Mouse (Mus musculus): ENCODE results near the gene Enthd1. TPM values are rescaled to one million over a fixed set of nuclear protein-coding genes. Genes with fewer than 3 reads are reported as not detected.

Enthd1 gene
- polyA plus RNA-seq, 1 experiment from 2014 or later: not detected

DNA sequence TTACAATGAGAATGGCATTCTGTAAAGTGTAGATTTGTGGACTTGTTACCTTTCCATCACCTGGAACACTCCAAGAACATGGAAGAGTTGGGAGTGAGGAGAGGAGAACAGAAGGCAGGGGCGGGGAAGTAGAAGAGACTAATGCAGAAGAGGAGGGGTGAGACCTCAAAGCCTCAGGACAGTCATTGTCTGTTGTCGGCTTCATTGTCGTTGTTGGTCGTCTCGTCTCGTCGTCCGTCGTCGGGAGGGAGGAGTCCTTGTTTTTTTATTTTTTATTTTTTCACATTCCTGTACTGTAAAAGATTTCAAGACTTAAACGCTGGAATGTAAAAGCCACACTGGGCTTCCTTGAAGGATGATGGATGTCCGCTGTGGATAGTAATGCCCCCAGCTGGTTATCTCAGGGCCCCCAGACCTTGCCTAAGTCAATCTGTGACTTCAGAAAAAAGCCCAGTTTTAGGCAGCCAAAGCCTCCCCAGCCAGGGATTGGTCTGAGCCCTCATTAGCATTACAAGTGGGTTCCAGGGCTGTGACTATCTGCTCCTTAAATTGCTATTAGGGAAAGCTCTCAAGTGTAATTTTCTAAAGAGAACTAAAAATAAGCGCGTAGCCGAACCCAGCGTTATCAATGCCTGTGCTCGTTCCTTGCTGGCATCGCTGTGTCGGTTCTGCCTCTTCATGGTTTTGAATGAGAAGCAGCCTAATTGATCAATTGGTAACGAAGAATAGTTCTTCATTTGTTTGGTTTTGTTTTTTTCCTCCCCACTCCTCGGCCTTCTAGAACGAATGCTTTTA, 12.4 kb upstream of the Enthd1 start:
- no peaks in the 10 kb centered on the region for H3K9me3 ChIP-seq (ENCODE audit: control insufficient read depth, low read length)
- H3K4me3 ChIP-seq (ENCODE audit: low read depth, low read length): no peak overlapping the region
- no peak overlapping the region for H3K9ac ChIP-seq (replicated peaks; ENCODE audit: low read depth, low read length)
- 4% methylated on average over 22 of the region's 22 CpGs for WGBS
- no peaks in the 10 kb centered on the region for H3K27me3 ChIP-seq (ENCODE audit: control insufficient read depth, insufficient read depth, low read length)
- H3K4me1 ChIP-seq (ENCODE audit: control insufficient read depth, insufficient read depth, low read length): peaks cover 6% of the 10 kb centered on the region
- H3K36me3 ChIP-seq (ENCODE audit: control insufficient read depth, insufficient read depth, low read length): no peaks in the 10 kb centered on the region
- H3K4me2 ChIP-seq (ENCODE audit: low read depth, low read length): 0 out of 2 replicates have a peak overlapping the region, but pooled peaks have one; percentile 29
- no peak for ATAC-seq (ENCODE audit: low read depth)
- no peak overlapping the region for H3K27ac ChIP-seq (ENCODE audit: low read depth, low read length)

- WGBS: 84% methylated on average over 11 of the region's 11 CpGs
- no peaks in the 10 kb centered on the region for H3K36me3 ChIP-seq (ENCODE audit: control insufficient read depth, insufficient read depth, low read length)
- no peak overlapping the region for H3K27ac ChIP-seq (ENCODE audit: low read depth, low read length)
- no peak overlapping the region for H3K9ac ChIP-seq (replicated peaks; ENCODE audit: low read depth, low read length)
- no peak for ATAC-seq (ENCODE audit: low read depth)
- H3K4me2 ChIP-seq (ENCODE audit: low read depth, low read length): no peak overlapping the region
- H3K4me3 ChIP-seq (ENCODE audit: low read depth, low read length): no peak overlapping the region
- peaks cover 6% of the 10 kb centered on the region for H3K4me1 ChIP-seq (ENCODE audit: control insufficient read depth, insufficient read depth, low read length)
- H3K9me3 ChIP-seq (ENCODE audit: control insufficient read depth, low read length): no peaks in the 10 kb centered on the region
- no peaks in the 10 kb centered on the region for H3K27me3 ChIP-seq (ENCODE audit: control insufficient read depth, insufficient read depth, low read length)
Observed at GRCm38 (mm10) chr15:80576415-80576994, 11.5 kb upstream of the Enthd1 start.

DNA sequence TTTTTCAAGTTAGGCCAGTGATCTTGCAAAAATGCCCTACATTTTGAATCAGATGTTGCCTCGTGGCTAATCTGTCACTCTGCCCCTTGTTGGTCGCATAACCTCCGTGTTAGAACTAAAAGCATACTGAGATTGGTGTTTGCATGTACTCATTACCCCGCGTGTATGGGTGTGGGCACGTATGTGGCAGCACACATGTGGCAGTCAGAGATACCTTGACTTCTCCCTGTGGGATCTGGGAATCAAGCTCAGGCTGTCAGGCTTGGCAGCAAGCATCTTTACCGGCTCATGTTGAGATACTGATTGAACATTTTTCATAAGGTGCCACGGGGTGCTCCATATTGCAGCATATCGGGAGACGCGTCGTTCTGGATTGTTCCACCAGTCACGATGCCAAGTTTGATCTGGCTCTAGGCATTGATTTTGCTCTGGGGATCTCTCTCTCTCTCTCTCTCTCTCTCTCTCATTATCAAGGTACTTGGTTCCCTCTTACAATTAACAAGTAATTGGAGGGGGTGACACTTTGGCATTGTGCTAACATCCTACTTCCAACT, 10.9 kb upstream of the Enthd1 start:
- no peak for ATAC-seq (ENCODE audit: low read depth)
- Histone ChIP-seq H3K4me2 (ENCODE audit: low read depth, low read length) (no peak overlapping the region), H3K27ac (ENCODE audit: low read depth, low read length) (no peak overlapping the region), H3K9ac (replicated peaks; ENCODE audit: low read depth, low read length) (no peak overlapping the region), H3K36me3 (ENCODE audit: control insufficient read depth, insufficient read depth, low read length) (no peaks in the 10 kb centered on the region), H3K9me3 (ENCODE audit: control insufficient read depth, low read length) (no peaks in the 10 kb centered on the region), H3K4me3 (ENCODE audit: low read depth, low read length) (no peak overlapping the region), H3K4me1 (ENCODE audit: control insufficient read depth, insufficient read depth, low read length) (peaks cover 6% of the 10 kb centered on the region), H3K27me3 (ENCODE audit: control insufficient read depth, insufficient read depth, low read length) (no peaks in the 10 kb centered on the region)
- WGBS: 82% methylated on average over 13 of the region's 13 CpGs

- H3K27me3 ChIP-seq (ENCODE audit: control insufficient read depth, insufficient read depth, low read length): no peaks in the 10 kb centered on the region
- no peak overlapping the region for H3K27ac ChIP-seq (ENCODE audit: low read depth, low read length)
- no peaks in the 10 kb centered on the region for H3K9me3 ChIP-seq (ENCODE audit: control insufficient read depth, low read length)
- no peak overlapping the region for H3K4me3 ChIP-seq (ENCODE audit: low read depth, low read length)
- H3K4me2 ChIP-seq (ENCODE audit: low read depth, low read length): no peak overlapping the region
- ATAC-seq (ENCODE audit: low read depth): no peak
- H3K36me3 ChIP-seq (ENCODE audit: control insufficient read depth, insufficient read depth, low read length): no peaks in the 10 kb centered on the region
- 91% methylated on average over 17 of the region's 17 CpGs for WGBS
- H3K9ac ChIP-seq (replicated peaks; ENCODE audit: low read depth, low read length): no peak overlapping the region
- peaks cover 6% of the 10 kb centered on the region for H3K4me1 ChIP-seq (ENCODE audit: control insufficient read depth, insufficient read depth, low read length)
Observed at GRCm38 (mm10) chr15:80574211-80575040, 9.5 kb upstream of the Enthd1 start.

GRCm38 (mm10) chr15:80572811-80573520, 8.0 kb upstream of the Enthd1 start:
- Histone ChIP-seq H3K9me3 (ENCODE audit: control insufficient read depth, low read length) (no peaks in the 10 kb centered on the region), H3K27ac (ENCODE audit: low read depth, low read length) (no peak overlapping the region), H3K4me1 (ENCODE audit: control insufficient read depth, insufficient read depth, low read length) (peaks cover 6% of the 10 kb centered on the region), H3K36me3 (ENCODE audit: control insufficient read depth, insufficient read depth, low read length) (no peaks in the 10 kb centered on the region), H3K27me3 (ENCODE audit: control insufficient read depth, insufficient read depth, low read length) (no peaks in the 10 kb centered on the region), H3K4me3 (ENCODE audit: low read depth, low read length) (no peak overlapping the region), H3K4me2 (ENCODE audit: low read depth, low read length) (no peak overlapping the region), H3K9ac (replicated peaks; ENCODE audit: low read depth, low read length) (no peak overlapping the region)
- ATAC-seq (ENCODE audit: low read depth): no peak
- 83% methylated on average over 9 of the region's 9 CpGs for WGBS

GRCm38 (mm10) chr15:80572291-80572690, 7.3 kb upstream of the Enthd1 start, which contains the start of gene Grap2:
TSS of gene Grap2 (plus strand) at chr15:80572594.
- H3K27me3 ChIP-seq (ENCODE audit: control insufficient read depth, insufficient read depth, low read length): no peaks in the 10 kb centered on the region
- H3K27ac ChIP-seq (ENCODE audit: low read depth, low read length): no peak within 1 kb of the TSS
- H3K9ac ChIP-seq (replicated peaks; ENCODE audit: low read depth, low read length): no peak within 1 kb of the TSS
- H3K9me3 ChIP-seq (ENCODE audit: control insufficient read depth, low read length): no peaks in the 10 kb centered on the region
- no peak within 1 kb of the TSS for H3K4me3 ChIP-seq (ENCODE audit: low read depth, low read length)
- H3K36me3 ChIP-seq (ENCODE audit: control insufficient read depth, insufficient read depth, low read length): no peaks in the 10 kb centered on the region
- no peak for ATAC-seq (ENCODE audit: low read depth)
- no peaks in the 10 kb centered on the region for H3K4me1 ChIP-seq (ENCODE audit: control insufficient read depth, insufficient read depth, low read length)
- H3K4me2 ChIP-seq (ENCODE audit: low read depth, low read length): no peak within 1 kb of the TSS
- 72% methylated on average over 12 of the region's 12 CpGs for WGBS

- 77% methylated on average over 7 of the region's 7 CpGs for WGBS
- no peaks in the 10 kb centered on the region for H3K9me3 ChIP-seq (ENCODE audit: control insufficient read depth, low read length)
- no peak for ATAC-seq (ENCODE audit: low read depth)
- H3K27ac ChIP-seq (ENCODE audit: low read depth, low read length): no peak overlapping the region
- H3K4me3 ChIP-seq (ENCODE audit: low read depth, low read length): no peak overlapping the region
- H3K27me3 ChIP-seq (ENCODE audit: control insufficient read depth, insufficient read depth, low read length): no peaks in the 10 kb centered on the region
- no peak overlapping the region for H3K4me2 ChIP-seq (ENCODE audit: low read depth, low read length)
- no peak overlapping the region for H3K9ac ChIP-seq (replicated peaks; ENCODE audit: low read depth, low read length)
- H3K36me3 ChIP-seq (ENCODE audit: control insufficient read depth, insufficient read depth, low read length): no peaks in the 10 kb centered on the region
- no peaks in the 10 kb centered on the region for H3K4me1 ChIP-seq (ENCODE audit: control insufficient read depth, insufficient read depth, low read length)
Observed at GRCm38 (mm10) chr15:80571611-80572010, 6.7 kb upstream of the Enthd1 start.

DNA sequence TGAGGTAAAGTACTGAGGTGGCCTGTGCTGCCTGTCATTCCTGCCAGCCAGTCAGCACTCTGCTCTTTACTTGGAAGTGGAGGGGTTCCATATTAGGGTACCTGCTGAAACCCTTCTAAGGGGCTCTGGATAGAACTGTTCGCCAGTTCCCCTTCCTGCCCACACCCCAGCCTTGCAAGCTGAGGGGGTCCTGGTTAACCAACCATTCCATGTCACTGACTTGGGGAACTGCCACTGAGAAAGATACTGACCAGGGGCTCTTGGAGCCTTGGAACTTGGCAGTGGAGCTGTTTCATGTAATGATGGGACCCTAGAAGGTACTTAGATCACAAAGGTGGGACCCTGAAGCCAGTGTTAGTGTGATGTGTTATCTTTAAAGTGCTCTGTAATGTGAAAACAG, 5.3 kb upstream of the Enthd1 start:
- Histone ChIP-seq H3K4me3 (ENCODE audit: low read depth, low read length) (no peak overlapping the region), H3K27ac (ENCODE audit: low read depth, low read length) (no peak overlapping the region), H3K36me3 (ENCODE audit: control insufficient read depth, insufficient read depth, low read length) (no peaks in the 10 kb centered on the region), H3K27me3 (ENCODE audit: control insufficient read depth, insufficient read depth, low read length) (no peaks in the 10 kb centered on the region), H3K4me2 (ENCODE audit: low read depth, low read length) (no peak overlapping the region), H3K4me1 (ENCODE audit: control insufficient read depth, insufficient read depth, low read length) (no peaks in the 10 kb centered on the region), H3K9me3 (ENCODE audit: control insufficient read depth, low read length) (no peaks in the 10 kb centered on the region), H3K9ac (replicated peaks; ENCODE audit: low read depth, low read length) (no peak overlapping the region)
- WGBS: 91% methylated on average over 1 of the region's 1 CpGs
- no peak for ATAC-seq (ENCODE audit: low read depth)

Data from neural tube, embryonic 14.5 days (tissue).